Mouse (Mus musculus) cerebellum, postnatal 36 days (tissue): ENCODE data around the gene Pdzd2.
A peak's percentile ranks its signal among the peaks of the same experiment; 100 is the strongest.

Experiments
- DNase-seq, 2 experiments: peaks; one replicate each; pipeline ENCODE4 v3.0.0; 2021 to 2022; ENCODE audit warnings: mixed read lengths in 2 of 2

The Pdzd2 gene

DNA sequence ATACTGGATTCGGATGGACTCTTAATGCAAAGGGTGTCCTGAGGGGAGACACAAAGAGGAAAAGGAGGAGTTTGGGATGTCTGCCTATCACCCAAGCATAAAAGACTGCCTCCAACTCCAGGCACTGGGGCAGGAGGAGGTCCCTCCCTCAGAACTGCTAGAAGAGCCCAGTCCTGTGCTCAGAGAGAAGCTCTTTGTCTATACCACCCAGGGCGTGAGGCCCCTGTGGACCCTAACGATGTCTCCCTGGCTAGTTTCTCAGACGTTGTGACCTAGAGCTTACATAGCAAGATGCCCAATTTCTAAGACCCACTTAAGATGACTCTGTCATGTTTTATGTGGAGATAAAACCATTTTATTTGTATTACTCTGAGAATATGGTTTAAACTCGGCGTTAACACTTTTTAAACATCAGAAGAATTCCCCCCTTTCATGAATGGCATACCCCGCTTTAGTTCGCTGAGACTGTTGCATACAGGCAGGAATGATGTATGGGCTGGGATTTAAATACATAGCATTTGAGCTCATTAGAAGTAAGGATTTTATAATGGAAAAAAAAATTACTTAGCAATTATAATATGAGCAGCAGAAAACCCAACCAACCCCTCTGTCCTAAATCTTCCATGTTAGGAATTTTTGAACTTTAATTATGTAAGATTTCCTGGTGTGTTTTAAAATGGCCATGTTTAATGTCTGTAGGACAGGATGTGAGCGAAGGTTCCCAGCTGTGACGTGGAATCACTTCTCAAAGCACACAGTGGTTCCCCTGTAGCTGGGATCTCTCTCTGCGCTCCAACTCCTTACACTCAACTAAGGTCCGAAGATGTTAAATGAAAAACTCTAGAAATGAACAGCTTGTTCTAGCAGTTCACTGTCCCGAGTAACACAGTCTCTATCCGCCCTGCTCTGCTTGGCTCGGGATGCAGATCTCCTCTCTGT is 268.6 kb downstream of the Pdzd2 start:
- no peak for DNase-seq

DNA sequence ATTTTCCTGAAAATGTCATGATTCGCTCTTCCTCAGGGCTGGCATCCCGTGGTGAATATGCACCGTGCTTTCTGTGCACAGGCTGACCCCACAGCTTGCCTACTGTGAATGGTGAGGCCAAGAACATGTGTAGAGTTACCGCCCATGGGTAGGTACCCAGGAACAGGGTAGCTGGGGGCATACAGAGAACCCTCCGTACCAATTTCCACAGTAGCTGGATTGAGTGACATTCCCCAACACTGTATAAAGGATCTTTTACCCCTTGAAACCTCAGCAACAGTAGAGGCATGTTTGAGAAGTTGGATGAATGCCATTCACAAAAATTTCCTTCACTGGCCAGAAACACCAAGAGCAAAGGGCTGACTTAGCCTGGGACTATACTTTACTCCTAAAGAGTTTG is 271.1 kb downstream of the Pdzd2 start:
- DNase-seq = no peak

DNA sequence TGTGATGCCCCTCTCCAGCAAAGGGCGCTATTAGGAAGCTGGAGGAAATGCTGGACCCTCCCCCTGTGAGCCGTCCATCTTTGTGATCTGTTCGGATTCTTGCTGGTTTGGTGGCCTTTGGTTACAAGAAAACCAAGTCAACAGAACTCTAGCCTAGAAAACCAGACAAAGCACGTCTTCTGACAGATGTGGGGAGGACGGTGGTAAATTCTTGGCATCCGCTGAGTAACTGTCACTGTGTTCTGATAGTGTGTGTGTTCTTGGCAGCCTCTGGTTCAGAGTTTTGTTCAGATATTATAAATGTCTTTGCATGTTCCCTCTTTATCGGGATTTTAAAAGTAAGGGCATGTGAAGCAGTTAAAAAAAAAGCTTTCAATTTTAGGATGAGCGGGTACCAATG is 274.0 kb downstream of the Pdzd2 start:
- no peak for DNase-seq

DNA sequence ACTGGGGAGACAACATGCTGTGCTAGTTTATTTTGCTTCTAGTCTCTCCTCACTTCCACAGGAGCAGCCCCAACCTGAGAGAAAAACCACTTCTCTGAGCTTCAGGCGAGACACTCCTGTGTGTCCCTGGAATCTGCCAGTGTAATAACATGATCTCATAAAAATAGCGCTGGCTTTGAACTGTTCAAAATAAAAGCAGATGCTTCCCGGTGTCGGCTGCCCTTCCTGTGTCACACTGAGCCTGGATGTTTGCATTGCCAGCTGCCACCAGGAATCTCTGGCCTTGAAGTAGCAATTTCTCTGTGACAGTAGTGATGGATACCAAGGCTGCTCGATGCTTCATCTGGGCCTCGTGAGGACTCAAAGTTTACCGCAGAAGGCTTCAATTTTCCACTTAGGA is 282.9 kb downstream of the Pdzd2 start:
- no peak for DNase-seq

DNA sequence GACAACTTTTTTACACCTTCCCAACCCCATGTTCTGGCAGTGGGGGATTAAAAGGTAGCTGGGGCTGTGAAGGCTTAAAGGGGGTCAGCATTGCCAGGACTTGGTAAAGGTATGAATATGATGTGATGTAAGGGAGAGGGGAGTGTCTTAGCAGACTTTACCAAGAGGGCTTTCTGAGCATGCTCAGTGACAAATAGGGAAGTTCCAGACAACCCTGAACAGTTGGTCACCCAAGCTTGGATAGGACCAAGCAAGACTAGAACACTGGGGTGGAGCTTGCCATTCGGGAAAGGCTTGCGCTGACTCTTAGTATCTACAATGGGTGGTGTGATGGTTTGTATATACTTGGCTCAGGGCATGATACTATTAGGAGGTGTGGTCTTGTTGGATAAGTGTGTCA is 286.4 kb downstream of the Pdzd2 start:
- DNase-seq = no peak

DNA sequence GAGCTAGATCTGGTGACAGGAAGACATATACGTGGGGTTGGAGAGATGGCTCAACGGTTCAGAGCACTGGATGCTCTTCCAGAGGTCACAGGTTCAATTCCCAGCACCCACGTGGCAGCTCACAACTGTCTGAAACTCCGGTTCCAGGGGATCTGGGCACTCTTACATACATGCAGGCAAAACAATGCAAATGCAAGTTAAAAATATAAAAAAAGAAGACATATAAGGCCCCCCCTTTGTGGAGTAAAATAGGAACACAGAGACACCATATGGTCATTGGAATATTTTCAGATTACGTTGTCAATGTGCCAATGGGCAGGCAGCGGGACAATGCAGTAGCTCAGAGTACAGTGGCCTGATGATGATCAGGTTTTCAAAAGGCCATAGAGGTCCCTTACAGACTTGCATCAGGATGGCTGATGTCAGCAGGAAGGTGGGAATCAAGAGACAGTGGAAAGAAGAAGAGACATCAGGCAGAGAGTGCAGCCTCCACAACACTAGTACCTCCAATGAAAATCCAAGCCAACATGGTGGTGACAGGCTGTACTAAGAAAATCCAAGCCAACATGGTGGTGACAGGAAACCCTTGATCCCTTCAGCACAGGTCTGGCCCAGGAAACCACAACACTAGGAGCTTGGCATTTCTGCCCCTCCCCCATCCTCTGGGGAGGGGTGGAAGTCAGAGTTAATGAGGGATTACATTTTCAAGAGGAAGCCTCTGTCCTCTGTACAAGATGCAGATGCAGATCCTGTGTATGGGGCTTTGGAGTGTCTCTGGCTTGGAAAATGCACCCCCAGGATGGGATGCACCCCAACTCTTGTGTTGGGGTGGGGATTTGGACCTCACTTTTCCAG is 287.4 kb downstream of the Pdzd2 start:
- peak; percentile 17 to 41 for DNase-seq

DNA sequence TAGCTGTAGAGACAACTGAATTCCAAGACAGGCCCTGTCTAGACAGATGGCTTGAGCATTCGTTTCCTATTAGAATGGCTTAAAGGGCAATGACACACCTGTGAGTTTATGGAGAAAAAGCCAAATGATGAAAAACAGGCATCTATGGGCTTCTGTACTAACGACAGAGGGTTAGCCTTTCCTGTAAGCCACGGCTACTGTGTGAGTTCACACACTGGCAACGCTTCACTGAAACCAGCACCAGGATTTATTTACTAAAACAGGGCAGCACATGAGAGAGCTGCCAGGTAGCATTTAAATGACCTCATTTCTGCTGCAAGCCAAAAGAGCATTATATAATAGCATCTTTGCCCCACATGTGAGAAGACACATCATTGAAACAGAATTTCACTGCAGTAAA is 288.3 kb downstream of the Pdzd2 start:
- peak; percentile 51 to 71 for DNase-seq

DNA sequence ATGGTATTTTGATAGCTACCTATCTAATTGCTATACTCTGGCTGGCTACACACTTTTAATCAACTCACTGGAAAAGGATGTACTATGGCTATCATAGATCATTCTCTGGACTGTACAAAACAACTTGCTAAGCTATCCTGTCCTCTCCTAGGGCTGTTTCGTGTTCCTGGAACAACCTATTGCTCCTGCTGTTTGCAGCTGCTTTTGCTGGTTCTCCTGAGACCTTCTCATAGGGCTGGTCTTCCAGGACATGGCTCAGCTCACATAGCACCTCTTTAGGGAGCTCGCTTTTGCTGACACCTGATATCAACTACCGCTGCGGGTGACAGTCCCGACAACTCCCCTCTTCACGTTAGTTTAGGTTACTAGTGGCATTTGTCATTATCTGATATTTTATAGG is 288.9 kb downstream of the Pdzd2 start:
- no peak for DNase-seq

DNA sequence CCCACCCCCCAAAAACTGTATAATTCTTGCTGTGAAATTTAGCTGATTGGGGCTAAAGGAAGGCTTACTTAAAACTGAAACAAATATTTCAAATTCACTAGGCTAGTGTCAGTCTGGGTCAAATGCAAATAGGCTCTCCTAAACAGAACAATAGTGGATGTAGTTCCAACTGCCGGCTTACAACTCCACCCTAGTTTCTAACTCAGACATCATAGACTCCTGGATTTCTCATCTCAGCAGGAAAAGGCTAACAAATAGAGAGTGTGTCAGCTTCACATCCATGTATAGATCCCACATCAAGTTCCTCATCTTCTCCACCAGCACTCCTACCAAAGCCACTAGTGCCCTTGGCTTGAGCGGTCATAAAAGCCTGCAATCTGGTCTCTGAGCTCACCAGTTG is 290.4 kb downstream of the Pdzd2 start:
- no peak for DNase-seq

DNA sequence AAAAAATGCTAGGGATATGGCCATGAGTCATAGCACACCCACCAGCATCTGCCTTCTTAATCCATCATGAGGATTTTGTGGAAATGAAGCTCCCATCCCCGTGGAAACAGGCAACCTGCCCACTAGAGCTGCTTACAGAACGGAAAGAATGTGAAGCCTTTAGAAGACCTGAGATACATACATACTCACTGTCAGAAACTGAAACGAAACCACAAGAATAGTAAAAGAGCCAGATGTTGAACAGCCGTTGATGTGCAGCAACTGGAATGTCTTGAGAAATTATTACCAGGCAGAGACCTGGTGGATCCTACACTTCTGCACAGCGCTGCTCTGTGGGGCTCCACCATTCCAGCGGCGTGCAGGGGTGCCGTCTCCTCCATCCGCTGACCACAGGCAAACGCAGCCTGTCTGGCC is 292.7 kb downstream of the Pdzd2 start:
- DNase-seq = no peak

DNA sequence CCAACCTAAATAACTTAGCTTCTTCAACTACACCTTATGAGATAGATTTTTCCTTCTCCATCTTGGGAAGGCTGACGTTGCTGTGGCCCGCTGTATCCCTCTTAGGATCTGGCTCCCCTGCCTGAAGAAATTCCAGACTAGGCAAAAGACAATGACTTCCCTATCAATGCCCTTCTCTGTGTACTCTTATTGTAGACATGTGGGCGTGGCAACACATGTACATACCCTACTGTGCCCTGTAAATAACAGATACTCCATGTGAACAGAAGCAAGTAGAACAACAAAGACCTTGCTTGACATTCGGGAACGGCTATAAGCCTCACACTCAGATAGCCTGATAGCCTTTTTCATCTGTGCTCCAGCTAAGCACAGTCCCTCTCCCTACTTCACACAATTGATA is 295.2 kb downstream of the Pdzd2 start:
- no peak for DNase-seq

DNA sequence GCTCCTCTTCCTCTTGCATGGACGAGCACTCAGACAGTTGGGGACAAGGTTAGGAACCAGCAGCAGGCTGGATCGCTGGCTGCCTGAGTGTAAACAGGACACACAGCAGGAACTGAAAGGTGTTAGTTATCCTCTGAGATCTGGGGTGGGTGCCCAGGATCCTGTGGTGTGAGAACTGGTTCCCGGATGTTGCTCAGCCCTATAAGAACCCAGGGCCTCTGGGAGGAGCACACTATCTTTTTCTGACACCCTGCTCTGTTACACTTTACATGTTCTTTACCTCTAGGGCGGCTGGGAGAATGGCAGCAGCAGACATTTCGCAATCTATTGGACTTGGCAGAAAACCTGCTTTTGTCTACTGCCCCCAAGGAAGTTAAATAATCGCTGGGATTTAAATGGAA is 300.4 kb downstream of the Pdzd2 start:
- peak in 1 of 2 experiments; percentile 18 for DNase-seq

DNA sequence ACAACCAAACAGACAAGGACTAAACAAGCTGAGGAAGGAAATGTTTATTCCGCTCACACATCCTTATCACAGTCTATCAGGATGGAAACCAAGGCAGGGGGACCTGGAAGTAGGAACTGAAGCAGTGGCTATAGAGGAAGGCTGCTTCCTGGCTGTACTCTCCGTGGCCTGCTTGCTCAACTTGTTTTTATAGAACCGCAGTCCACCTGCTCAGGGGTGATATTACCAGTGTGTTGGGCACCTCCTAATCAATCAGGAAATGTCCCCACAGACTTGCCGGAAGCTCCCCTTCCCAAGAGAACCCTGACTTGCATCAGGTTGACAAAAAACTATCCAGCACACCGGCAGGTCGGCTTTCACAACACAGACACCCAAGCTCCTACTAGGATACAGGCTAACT is 301.0 kb downstream of the Pdzd2 start:
- DNase-seq = no peak

DNA sequence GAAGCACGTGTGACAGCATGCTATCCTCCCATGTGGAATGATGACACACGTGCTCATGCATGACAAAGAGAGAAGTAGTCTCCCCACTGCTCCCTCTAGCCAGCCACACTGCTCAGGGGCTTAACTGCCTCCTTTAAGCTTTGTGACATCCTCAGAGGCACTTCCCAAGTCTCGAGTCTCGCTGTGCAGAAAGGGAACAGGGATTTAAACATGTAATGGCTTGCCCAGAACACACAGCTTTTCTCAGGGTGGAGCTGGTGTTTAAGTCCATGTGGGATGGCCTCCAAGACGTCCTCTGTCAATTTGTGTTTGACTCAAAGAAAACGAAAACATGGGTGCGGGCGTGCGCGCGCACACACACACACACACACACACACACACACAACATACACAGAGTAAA is 301.6 kb downstream of the Pdzd2 start:
- DNase-seq = no peak

DNA sequence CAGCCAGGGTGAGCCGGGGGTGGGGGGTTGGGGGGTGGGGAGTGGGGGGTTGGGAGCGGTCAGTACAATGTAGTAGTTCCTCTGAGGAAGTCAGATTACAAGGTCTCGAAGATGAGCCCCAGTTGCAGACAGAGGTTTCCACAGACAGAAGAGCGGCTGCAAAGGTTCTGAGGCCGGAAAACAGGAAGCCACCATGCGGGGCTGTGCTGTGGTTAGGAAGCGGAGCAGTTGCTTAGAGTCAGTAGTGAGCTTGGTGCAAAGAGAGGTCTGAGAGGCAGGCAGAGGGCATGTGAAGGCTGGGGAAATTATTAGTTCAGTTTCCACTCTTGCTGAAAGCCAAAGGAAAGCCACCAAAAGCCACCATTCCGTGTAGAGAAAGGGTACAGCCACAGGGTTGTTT is 303.8 kb downstream of the Pdzd2 start:
- DNase-seq = no peak

DNA sequence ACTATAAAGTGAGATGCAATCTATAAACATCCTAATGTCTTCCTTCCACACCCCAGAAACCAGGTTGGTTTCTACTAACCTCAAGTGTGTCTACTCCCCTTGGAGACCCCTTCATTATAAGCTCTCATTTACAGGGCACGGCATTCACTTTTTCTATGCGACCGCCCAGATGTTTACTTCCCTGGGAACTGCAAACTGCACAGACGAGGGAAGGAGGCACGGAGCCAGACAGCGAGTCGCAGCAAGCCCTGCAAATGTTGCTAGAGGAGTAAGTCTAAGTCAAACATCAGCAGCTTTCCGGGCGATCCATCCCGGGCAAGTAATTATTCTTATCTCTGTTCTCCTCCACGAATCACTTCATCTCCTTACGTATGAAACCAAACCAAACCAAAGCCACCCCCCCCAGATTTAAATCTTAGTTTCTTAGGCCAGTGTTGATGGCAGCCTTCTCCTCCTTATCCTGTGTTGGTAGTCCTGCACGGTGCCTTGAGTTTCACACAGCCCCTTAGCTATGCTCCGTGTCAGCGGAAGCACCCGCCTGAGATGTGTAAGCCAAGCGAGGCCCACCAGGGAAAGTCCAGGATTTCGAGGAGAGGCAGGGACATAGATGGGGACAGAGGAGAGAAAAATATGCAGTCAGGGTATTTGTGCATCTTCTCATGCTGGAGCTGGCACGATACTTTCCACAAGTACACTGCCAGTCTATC is 305.7 kb downstream of the Pdzd2 start:
- no peak for DNase-seq

DNA sequence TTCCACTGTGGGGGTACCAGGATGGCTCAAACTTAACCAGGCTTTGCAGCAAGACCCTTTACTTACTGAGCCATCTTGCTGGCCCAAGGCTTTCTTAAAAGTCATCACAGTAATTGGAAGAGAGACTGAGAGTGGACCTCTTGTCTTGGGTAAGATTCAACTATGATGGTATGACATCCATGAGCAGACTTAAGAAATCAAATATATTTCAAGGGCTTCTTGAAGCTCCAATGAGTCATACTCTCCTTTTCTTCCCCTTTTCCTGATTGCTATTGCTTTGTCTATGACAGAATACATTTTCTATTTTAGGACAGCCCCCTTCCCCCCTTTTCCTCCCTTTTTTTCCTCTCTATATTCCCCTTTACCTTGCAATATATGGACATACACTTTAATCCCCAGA is 306.8 kb downstream of the Pdzd2 start:
- DNase-seq = no peak

DNA sequence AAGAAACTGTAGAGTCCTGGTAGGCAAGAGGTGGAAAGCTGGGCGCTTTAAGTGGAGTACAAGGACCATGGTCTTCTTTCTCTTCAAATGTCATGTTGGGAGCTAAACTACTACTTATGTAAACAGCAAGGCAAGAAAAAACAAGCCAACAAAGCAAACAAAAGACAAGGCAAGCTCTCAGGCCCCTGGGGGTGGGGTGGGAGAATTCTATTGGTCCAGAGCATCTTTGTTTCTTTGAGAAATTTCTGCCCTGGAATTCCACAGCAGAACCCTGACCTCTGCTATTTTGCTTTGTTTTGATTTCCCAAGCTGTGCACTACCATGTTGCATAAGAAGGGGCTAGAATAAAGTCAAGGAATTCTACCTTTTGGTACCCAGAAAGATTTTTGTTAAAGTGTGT is 307.4 kb downstream of the Pdzd2 start:
- no peak for DNase-seq

DNA sequence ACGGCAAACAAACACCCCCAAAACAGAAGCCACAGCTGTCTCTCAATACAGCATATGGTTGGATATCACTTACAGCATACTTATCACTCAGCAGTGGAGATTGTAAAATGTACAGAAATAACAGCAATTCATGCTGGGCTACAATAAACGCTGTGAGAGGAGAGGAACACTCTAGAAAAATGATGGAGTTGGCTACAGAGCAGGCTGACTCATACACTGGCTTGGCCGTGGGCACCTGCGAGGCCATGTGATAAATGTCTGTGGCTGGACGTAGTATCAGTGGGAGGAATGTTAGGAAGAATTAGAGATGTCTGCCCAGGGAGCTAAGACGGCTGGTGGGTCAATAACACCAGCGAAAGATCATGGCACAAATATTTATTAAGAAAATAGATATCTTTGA is 308.0 kb downstream of the Pdzd2 start:
- no peak for DNase-seq

DNA sequence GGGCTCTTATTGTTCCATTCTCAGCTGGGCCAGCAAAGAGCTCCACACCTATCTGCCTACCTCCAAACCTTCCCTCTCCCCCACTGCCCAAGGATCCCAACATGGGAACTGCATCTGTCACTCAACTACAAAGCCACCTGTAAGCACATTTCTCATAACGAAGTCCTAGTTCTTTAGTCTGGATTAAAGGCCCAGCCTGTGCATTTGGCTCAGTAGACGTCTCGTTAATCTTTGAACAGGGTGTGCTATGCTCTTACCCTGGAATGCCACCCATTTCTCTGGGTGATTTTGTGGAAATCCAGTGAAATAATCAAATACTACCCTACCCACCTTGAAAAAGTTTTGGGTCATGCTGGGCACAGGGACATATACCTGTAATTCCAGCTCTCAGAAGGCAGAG is 308.5 kb downstream of the Pdzd2 start:
- no peak for DNase-seq

DNA sequence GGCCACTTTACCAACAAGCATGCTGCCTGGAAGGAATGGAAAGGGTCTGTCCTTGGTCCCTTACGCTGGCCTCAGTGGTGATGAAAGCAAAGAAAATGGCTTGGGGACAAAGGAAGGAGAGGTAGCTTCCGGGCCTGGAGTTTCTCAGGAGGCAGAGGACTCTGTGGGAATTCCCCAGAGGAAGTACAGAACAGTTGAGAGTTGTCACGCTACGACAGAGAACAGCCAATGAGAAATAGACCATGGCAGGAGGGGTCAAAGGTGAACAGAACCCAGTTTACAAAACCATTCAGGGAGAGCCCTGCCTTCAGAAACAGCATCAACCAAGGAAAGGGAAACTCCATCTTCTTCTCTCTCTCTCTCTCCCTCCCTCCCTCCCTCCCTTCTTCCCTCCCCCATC is 309.1 kb downstream of the Pdzd2 start:
- DNase-seq = no peak

DNA sequence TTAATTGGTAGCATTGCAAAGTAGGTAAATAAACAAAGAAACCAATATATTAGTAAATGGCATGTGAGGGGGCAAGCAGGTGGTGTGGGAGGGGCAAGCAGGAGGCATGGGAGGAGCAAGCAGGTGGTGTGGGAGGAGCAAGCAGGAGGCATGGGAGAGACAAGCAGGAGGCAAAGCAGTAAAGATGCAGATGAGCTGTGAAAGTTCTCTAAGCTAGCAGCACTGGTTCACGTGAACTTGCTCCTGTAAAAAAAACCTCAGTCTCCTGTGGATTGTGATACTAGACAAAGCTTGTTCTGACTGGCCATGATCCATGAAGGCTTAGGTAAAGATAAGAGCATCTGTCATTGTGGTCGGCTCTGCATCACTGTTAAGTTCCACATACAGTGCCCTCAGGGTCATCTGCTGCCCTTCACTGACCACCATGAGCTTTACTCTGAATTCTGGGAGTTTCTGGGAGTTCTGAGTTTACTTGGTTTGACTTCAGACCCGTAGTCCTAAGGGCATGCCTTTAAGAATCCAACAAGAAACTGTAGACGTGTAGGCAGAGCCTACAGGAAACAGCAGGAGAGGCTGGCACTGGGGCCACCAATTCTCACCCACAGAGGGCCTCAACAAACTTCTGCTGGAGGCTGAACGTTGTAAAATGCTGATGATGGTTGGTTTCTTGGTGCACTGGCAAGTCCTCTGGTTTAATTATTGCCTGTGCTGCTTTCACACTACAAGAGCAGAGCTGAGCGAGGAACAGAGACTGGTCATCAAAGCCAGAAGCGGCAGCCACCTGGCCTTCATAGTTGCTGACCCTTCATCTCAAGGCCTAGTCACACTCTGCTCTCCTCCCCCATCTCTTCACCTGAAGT is 309.9 kb downstream of the Pdzd2 start:
- DNase-seq = no peak
